Mouse (Mus musculus): ENCODE results near the gene Nfix. TPM values are rescaled to one million over a fixed set of nuclear protein-coding genes. Genes with fewer than 3 reads are reported as not detected.

The Nfix gene
- polyA plus RNA-seq, 1 experiment: 18.2 TPM

DNA sequence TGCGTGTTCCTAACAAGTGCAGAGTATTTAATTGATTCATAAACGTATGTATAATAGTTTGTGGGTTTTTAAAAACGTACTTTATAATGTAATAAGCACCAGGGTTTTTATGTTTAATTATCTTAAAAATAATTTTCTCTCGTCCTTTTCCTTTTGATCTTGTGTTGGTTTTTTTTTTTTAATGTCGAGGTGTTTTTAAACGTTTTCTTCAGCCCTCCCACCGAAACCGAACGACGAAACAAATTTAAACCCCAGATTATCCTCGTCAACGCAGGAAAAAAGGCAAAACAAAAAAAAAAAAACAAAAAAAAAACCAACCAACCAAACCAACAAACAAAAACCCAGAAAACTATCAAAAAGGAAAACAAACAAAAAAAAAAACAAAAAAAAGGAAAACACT, 94.2 kb downstream of the Nfix start:
- no peak overlapping the region for H3K4me3 ChIP-seq (ENCODE audit: control insufficient read depth, insufficient read depth, low read length)
- WGBS: 1% methylated on average over 12 of the region's 12 CpGs
- no peak for DNase-seq
- H3K27ac ChIP-seq (ENCODE audit: control insufficient read depth, insufficient read depth, low read length): no peak overlapping the region
- peaks cover 42% of the 10 kb centered on the region for H3K4me1 ChIP-seq (replicated peaks; ENCODE audit: control insufficient read depth, insufficient read depth, low read length)
- H3K36me3 ChIP-seq (ENCODE audit: control insufficient read depth, insufficient read depth, low read length): no peaks in the 10 kb centered on the region
- peaks cover 20% of the 10 kb centered on the region for H3K27me3 ChIP-seq (ENCODE audit: control insufficient read depth, insufficient read depth, low read length)
- TF ChIP-seq CTCF (IDR thresholded peaks at IDR 0.05; ENCODE audit: borderline replicate concordance, control insufficient read depth, extremely low read depth, insufficient read depth, low read length, poor library complexity) (no peak), POLR2A (IDR thresholded peaks at IDR 0.05; ENCODE audit: control insufficient read depth, extremely low read depth, insufficient read depth, low read length, poor library complexity) (no peak)

DNA sequence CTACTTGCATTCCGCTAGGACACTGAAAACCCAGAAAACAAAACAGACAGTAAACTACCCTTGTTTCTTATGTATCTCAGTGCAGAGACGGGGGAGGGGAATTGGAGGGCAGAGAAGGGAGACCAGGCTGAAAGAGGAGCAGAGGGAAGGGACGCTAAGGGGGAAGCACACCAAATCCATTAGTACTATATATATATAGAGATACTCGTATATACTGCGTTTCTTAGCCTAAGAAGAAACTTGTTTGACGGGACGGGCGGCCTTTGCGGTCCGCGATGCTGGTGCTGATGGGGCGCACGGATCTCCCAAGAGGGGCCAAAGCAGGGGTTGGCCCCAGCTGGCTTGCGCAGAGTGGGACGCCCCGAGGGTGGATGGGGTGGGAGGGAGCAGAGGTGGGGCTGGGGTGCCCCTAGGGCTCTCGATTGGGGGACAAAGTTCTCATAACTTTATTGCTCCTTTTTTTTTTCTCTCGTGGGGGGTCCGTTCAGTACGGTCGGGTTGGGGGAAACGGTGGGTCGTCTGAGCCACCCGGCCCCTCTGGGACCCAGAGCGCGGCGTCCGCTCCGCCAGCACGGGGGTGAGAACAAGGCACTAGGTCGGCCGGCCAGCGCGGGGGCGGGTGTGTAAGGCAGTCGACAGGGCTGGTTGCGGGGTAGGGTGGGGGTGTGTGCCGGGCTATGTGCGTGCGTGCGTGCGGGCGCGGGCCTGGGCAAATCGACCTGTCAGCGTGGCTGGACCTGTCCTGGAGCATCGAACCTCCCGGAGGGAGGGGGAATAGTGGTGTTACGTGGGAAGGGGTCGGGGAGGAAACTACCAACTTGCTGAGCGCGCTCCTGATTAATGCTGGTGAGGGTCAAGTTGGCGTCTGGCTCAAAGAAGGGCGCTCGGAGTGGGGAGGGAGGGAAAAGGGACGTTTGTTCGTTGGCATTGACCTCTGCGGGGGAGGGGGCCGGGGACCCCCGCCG, 95.0 kb downstream of the Nfix start:
- Histone ChIP-seq H3K27me3 (ENCODE audit: control insufficient read depth, insufficient read depth, low read length) (peaks cover 20% of the 10 kb centered on the region), H3K4me1 (replicated peaks; ENCODE audit: control insufficient read depth, insufficient read depth, low read length) (peaks cover 48% of the 10 kb centered on the region), H3K27ac (ENCODE audit: control insufficient read depth, insufficient read depth, low read length) (no peak overlapping the region), H3K36me3 (ENCODE audit: control insufficient read depth, insufficient read depth, low read length) (no peaks in the 10 kb centered on the region), H3K4me3 (ENCODE audit: control insufficient read depth, insufficient read depth, low read length) (no peak overlapping the region)
- WGBS: 2% methylated on average over 61 of the region's 61 CpGs
- DNase-seq: no peak
- TF ChIP-seq POLR2A (IDR thresholded peaks at IDR 0.05; ENCODE audit: control insufficient read depth, extremely low read depth, insufficient read depth, low read length, poor library complexity) (no peak), CTCF (IDR thresholded peaks at IDR 0.05; ENCODE audit: borderline replicate concordance, control insufficient read depth, extremely low read depth, insufficient read depth, low read length, poor library complexity) (no peak)

DNA sequence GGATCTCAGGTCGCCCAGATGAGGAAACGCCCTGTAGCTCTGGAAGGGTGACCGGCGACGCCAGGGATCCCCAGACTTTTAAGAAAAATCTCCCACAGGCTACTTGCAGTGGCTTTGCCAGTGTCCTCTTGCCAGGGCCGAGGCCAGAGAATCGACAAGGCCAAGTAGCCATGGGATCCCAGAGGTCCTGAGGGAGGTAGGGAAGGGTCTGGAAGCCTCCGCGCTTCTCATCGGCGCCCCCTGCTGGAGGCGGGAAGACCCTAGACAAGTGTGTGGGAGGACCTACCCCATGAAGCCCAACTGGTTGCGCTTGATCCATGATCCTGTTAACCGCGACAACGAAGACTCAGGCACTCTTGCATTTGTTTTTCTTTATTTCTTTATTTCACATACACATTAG, 95.8 kb downstream of the Nfix start:
- peak overlapping the region; percentile 55 for H3K4me3 ChIP-seq (ENCODE audit: control insufficient read depth, insufficient read depth, low read length)
- no peaks in the 10 kb centered on the region for H3K36me3 ChIP-seq (ENCODE audit: control insufficient read depth, insufficient read depth, low read length)
- H3K27me3 ChIP-seq (ENCODE audit: control insufficient read depth, insufficient read depth, low read length): peaks cover 20% of the 10 kb centered on the region
- TF ChIP-seq POLR2A (IDR thresholded peaks at IDR 0.05; ENCODE audit: control insufficient read depth, extremely low read depth, insufficient read depth, low read length, poor library complexity) (no peak), CTCF (IDR thresholded peaks at IDR 0.05; ENCODE audit: borderline replicate concordance, control insufficient read depth, extremely low read depth, insufficient read depth, low read length, poor library complexity) (peak; percentile 96)
- 3% methylated on average over 16 of the region's 16 CpGs for WGBS
- H3K27ac ChIP-seq (ENCODE audit: control insufficient read depth, insufficient read depth, low read length): no peak overlapping the region
- H3K4me1 ChIP-seq (replicated peaks; ENCODE audit: control insufficient read depth, insufficient read depth, low read length): peaks cover 56% of the 10 kb centered on the region
- peak; percentile 88 for DNase-seq

GRCm38 (mm10) chr8:84703466-84704249, 96.5 kb downstream of the Nfix start:
- Histone ChIP-seq H3K36me3 (ENCODE audit: control insufficient read depth, insufficient read depth, low read length) (no peaks in the 10 kb centered on the region), H3K27me3 (ENCODE audit: control insufficient read depth, insufficient read depth, low read length) (peaks cover 20% of the 10 kb centered on the region), H3K4me1 (replicated peaks; ENCODE audit: control insufficient read depth, insufficient read depth, low read length) (peaks cover 61% of the 10 kb centered on the region), H3K4me3 (ENCODE audit: control insufficient read depth, insufficient read depth, low read length) (peak overlapping the region; percentile 55), H3K27ac (ENCODE audit: control insufficient read depth, insufficient read depth, low read length) (no peak overlapping the region)
- WGBS: 2% methylated on average over 38 of the region's 38 CpGs
- peak; percentile 45 for DNase-seq
- no peak for TF ChIP-seq CTCF (IDR thresholded peaks at IDR 0.05; ENCODE audit: borderline replicate concordance, control insufficient read depth, extremely low read depth, insufficient read depth, low read length, poor library complexity)
- 0 out of 2 replicates have a peak, but pooled peaks have one; percentile 11 for TF ChIP-seq POLR2A (IDR thresholded peaks at IDR 0.05; ENCODE audit: control insufficient read depth, extremely low read depth, insufficient read depth, low read length, poor library complexity)

- 18% methylated on average over 6 of the region's 6 CpGs for WGBS
- DNase-seq: no peak
- no peaks in the 10 kb centered on the region for H3K36me3 ChIP-seq (ENCODE audit: control insufficient read depth, insufficient read depth, low read length)
- peaks cover 61% of the 10 kb centered on the region for H3K4me1 ChIP-seq (replicated peaks; ENCODE audit: control insufficient read depth, insufficient read depth, low read length)
- no peak for TF ChIP-seq POLR2A (IDR thresholded peaks at IDR 0.05; ENCODE audit: control insufficient read depth, extremely low read depth, insufficient read depth, low read length, poor library complexity)
- no peak for TF ChIP-seq CTCF (IDR thresholded peaks at IDR 0.05; ENCODE audit: borderline replicate concordance, control insufficient read depth, extremely low read depth, insufficient read depth, low read length, poor library complexity)
- no peak overlapping the region for H3K4me3 ChIP-seq (ENCODE audit: control insufficient read depth, insufficient read depth, low read length)
- no peak overlapping the region for H3K27ac ChIP-seq (ENCODE audit: control insufficient read depth, insufficient read depth, low read length)
- peaks cover 18% of the 10 kb centered on the region for H3K27me3 ChIP-seq (ENCODE audit: control insufficient read depth, insufficient read depth, low read length)
These were observed 97.1 kb downstream of the Nfix start for GRCm38 (mm10) chr8:84702963-84703465.

DNA sequence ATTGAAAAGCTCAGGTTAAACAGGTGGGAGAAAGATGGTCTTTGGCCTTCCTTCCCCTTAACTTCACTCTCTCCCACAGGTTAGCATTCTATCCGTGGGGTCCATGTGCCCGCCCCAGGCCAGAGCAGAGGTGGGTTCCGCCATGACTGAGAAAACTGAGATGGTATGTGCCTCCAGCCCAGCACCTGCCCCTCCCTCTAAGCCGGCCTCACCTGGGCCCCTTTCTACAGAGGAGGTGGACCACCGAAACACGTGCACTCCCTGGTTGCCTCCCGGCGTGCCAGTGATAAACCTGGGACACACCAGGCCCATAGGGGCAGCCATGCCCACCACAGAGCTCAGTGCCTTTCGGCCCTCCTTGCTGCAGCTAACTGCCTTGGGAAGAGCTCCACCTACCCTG, 97.6 kb downstream of the Nfix start:
- no peaks in the 10 kb centered on the region for H3K36me3 ChIP-seq (ENCODE audit: control insufficient read depth, insufficient read depth, low read length)
- TF ChIP-seq CTCF (IDR thresholded peaks at IDR 0.05; ENCODE audit: borderline replicate concordance, control insufficient read depth, extremely low read depth, insufficient read depth, low read length, poor library complexity): no peak
- no peak for TF ChIP-seq POLR2A (IDR thresholded peaks at IDR 0.05; ENCODE audit: control insufficient read depth, extremely low read depth, insufficient read depth, low read length, poor library complexity)
- H3K27ac ChIP-seq (ENCODE audit: control insufficient read depth, insufficient read depth, low read length): no peak overlapping the region
- 14% methylated on average over 9 of the region's 9 CpGs for WGBS
- H3K4me3 ChIP-seq (ENCODE audit: control insufficient read depth, insufficient read depth, low read length): no peak overlapping the region
- no peak for DNase-seq
- H3K4me1 ChIP-seq (replicated peaks; ENCODE audit: control insufficient read depth, insufficient read depth, low read length): peaks cover 61% of the 10 kb centered on the region
- H3K27me3 ChIP-seq (ENCODE audit: control insufficient read depth, insufficient read depth, low read length): peaks cover 18% of the 10 kb centered on the region

Measured in thymus, adult 2 months (tissue).